ENCODE assay signal across 12 mouse cellular contexts in genomic region chr7:45396337-45396775, GRCm38 (mm10). TPM values are rescaled to one million over a fixed set of nuclear protein-coding genes. Genes with fewer than 3 reads are reported as not detected.
DNase-seq lines count a peak whose midpoint lies in the region; ATAC-seq and TF ChIP-seq lines count a peak whose summit lies in the region.
"Not testable (repeated sequence)": the region's sequence is repeated elsewhere in the genome, so short reads cannot be mapped to it uniquely, and the experiment has no call there.
"Had no signal": no experiment of that assay in that cellular context is flagged by ENCODE, and none has a peak within 500 bp of the region (broad histone marks: within the 10 kb centered on the region; RNA-seq: fewer than 3 reads in every experiment).

No protein-coding gene starts in this region.

- H3K9ac ChIP-seq in heart, embryonic 12.5 days; limb, embryonic 12.5 days (replicated peaks): not testable (repeated sequence)
- H3K9ac ChIP-seq in lung, embryonic 15.5 days: peak overlapping the region; percentile 47; the same call in 1 of the 2 replicates

- H3K4me1 ChIP-seq in G1E (ENCODE audit: insufficient read depth, low read depth, low read length): peaks cover 41% of the 10 kb centered on the region
- H3K4me1 ChIP-seq in embryonic fibroblast, embryonic 13.5 days (ENCODE audit: control insufficient read depth, insufficient read depth, low read length); testis, adult 2 months (ENCODE audit: control insufficient read depth, insufficient read depth, low read length): not testable (repeated sequence)
- peaks cover 17% of the 10 kb centered on the region for H3K4me1 ChIP-seq in heart, embryonic 12.5 days (replicated peaks)
- peaks cover 16% of the 10 kb centered on the region for H3K4me1 ChIP-seq in limb, embryonic 12.5 days (replicated peaks)
- peaks cover 20% of the 10 kb centered on the region for H3K4me1 ChIP-seq in lung, embryonic 15.5 days

- 3% methylated on average over 3 of the region's 3 CpGs for WGBS in heart, embryonic 12.5 days
- 8% methylated on average over 3 of the region's 3 CpGs for WGBS in limb, embryonic 12.5 days
- WGBS in lung, embryonic 15.5 days: 4% methylated on average over 3 of the region's 3 CpGs

- not testable (repeated sequence) for H3K27me3 ChIP-seq in G1E (ENCODE audit: insufficient read depth, low read length); heart, embryonic 12.5 days (replicated peaks); limb, embryonic 12.5 days; lung, embryonic 15.5 days; myocyte (ENCODE audit: control insufficient read depth, insufficient read depth, insufficient read length); testis, adult 2 months (ENCODE audit: control insufficient read depth, insufficient read depth, low read length)

- H3K79me2 ChIP-seq in myocyte (ENCODE audit: control insufficient read depth, insufficient read depth): peaks cover 39% of the 10 kb centered on the region

- H3K4me3 ChIP-seq in G1E (ENCODE audit: low read depth, low read length): peak overlapping the region; percentile 83; the same call in 1 of the 2 replicates
- H3K4me3 ChIP-seq in embryonic fibroblast, embryonic 13.5 days (ENCODE audit: insufficient read depth, low read length): peak overlapping the region; percentile 45
- peak overlapping the region; percentile 96 for H3K4me3 ChIP-seq in heart, embryonic 12.5 days
- H3K4me3 ChIP-seq in limb, embryonic 12.5 days (replicated peaks): peak overlapping the region; percentile 86
- peak overlapping the region; percentile 79 for H3K4me3 ChIP-seq in lung, embryonic 15.5 days
- peak overlapping the region; percentile 98 for H3K4me3 ChIP-seq in myocyte
- H3K4me3 ChIP-seq in testis, adult 2 months (ENCODE audit: control insufficient read depth, low read depth, low read length): peak overlapping the region; percentile 93

- TF ChIP-seq POLR2A in embryonic fibroblast, embryonic 13.5 days (IDR thresholded peaks at IDR 0.05; ENCODE audit: low read depth, low read length); myocyte (IDR thresholded peaks at IDR 0.05; ENCODE audit: insufficient read length, low read depth); testis, adult 2 months (IDR thresholded peaks at IDR 0.05; ENCODE audit: control insufficient read depth, low read depth, low read length): not testable (repeated sequence)

- peak overlapping the region; percentile 63; the same call in 1 of the 2 replicates for H3K27ac ChIP-seq in embryonic fibroblast, embryonic 13.5 days (ENCODE audit: insufficient read depth, low read length)
- peak overlapping the region; percentile 68; the same call in 1 of the 2 replicates for H3K27ac ChIP-seq in heart, embryonic 12.5 days (ENCODE audit: poor library complexity, severe bottlenecking)
- H3K27ac ChIP-seq in limb, embryonic 12.5 days: peak overlapping the region; percentile 81
- peak overlapping the region; percentile 83 for H3K27ac ChIP-seq in lung, embryonic 15.5 days
- H3K27ac ChIP-seq in testis, adult 2 months (ENCODE audit: control insufficient read depth, insufficient read depth, low read depth, low read length): peak overlapping the region; percentile 91

- ATAC-seq in G1E (ENCODE audit: extremely low read depth, insufficient number of reproducible peaks, low FRiP score, poor library complexity, severe bottlenecking); limb, embryonic 12.5 days (ENCODE audit: insufficient number of reproducible peaks, insufficient read depth, low FRiP score, low TSS enrichment, low read depth): not testable (repeated sequence)
- peak; percentile 46; the same call in 1 of the 2 replicates for ATAC-seq in heart, embryonic 12.5 days (ENCODE audit: insufficient number of reproducible peaks, low FRiP score)
- peak; percentile 39 for ATAC-seq in inflammation-experienced regulatory T-cells, adult 6 months
- ATAC-seq in lung, embryonic 15.5 days (ENCODE audit: borderline replicate concordance, extremely low read depth, low FRiP score, low TSS enrichment): peak; percentile 53; the same call in 1 of the 2 replicates

- not testable (repeated sequence) for H3K9me3 ChIP-seq in G1E (replicated peaks); heart, embryonic 12.5 days (replicated peaks); limb, embryonic 12.5 days; lung, embryonic 15.5 days

- TF ChIP-seq CTCF in G1E (IDR thresholded peaks at IDR 0.05; ENCODE audit: low read depth, low read length); embryonic fibroblast, embryonic 13.5 days (IDR thresholded peaks at IDR 0.05; ENCODE audit: borderline replicate concordance, insufficient read depth, low read length); testis, adult 2 months (IDR thresholded peaks at IDR 0.05; ENCODE audit: control insufficient read depth, insufficient read depth, insufficient replicate concordance, low read depth, low read length): not testable (repeated sequence)

- H3ac ChIP-seq in myocyte (ENCODE audit: control insufficient read depth, insufficient read length): not testable (repeated sequence)

- DNase-seq in G1E (ENCODE audit: low spot score): not testable (repeated sequence)

- H3K36me3 ChIP-seq in G1E (replicated peaks) (peaks cover 33% of the 10 kb centered on the region), myocyte (ENCODE audit: control insufficient read depth, insufficient read depth) (peaks cover 19% of the 10 kb centered on the region)
- H3K36me3 ChIP-seq in heart, embryonic 12.5 days: peaks cover 14% of the 10 kb centered on the region
- H3K36me3 ChIP-seq in limb, embryonic 12.5 days: peaks cover 26% of the 10 kb centered on the region
- peaks cover 20% of the 10 kb centered on the region for H3K36me3 ChIP-seq in lung, embryonic 15.5 days
- not testable (repeated sequence) for H3K36me3 ChIP-seq in testis, adult 2 months (ENCODE audit: control insufficient read depth, insufficient read depth, low read length)

- peak overlapping the region; percentile 94 for H3K4me2 ChIP-seq in heart, embryonic 12.5 days
- H3K4me2 ChIP-seq in limb, embryonic 12.5 days: peak overlapping the region; percentile 57
- H3K4me2 ChIP-seq in lung, embryonic 15.5 days: peak overlapping the region; percentile 70
- H3K4me2 ChIP-seq in myocyte (ENCODE audit: low read depth): peak overlapping the region; percentile 77

RNA-seq across cellular contexts. Expression of gene Snrnp70, which starts 0.8 kb away (rescaled TPM):
- total RNA-seq in G1E (2014; fragmentation: Nextera tagmentation) (154 and 174 TPM in 2 replicates), G1E (2017) (319 and 333 TPM in 2 replicates)
- polyA plus RNA-seq in G1E (2012) (754 and 1,054 TPM in 2 replicates), myocyte (2012; fragmentation: generic; extraction: Trizol) (189 TPM)
- polyA plus RNA-seq in embryonic fibroblast, embryonic 13.5 days (2011; ENCODE audit: insufficient read length, low read depth, missing spikeins): 407 and 463 TPM in 2 replicates
- 169 and 173 TPM in 2 replicates for polyA plus RNA-seq in heart, embryonic 12.5 days (2016; fragmentation: Nextera tagmentation; extraction: Ambion mirVana)
- 100 to 1,000 TPM in 1 of 3 experiments, 10 to 100 TPM in 2; 72.4 to 131 (median 77.7) TPM for polyA plus RNA-seq in inflammation-experienced regulatory T-cells, adult 6 months (2017; shearing (Covaris generic))
- polyA plus RNA-seq in limb, embryonic 12.5 days (2016; fragmentation: Nextera tagmentation; extraction: Ambion mirVana): 341 and 347 TPM in 2 replicates
- 224 and 229 TPM in 2 replicates for polyA plus RNA-seq in lung, embryonic 15.5 days (2015; fragmentation: Nextera tagmentation; extraction: Ambion mirVana)
- 180 and 202 TPM in 2 replicates for polyA plus RNA-seq in testis, adult 2 months (2012; rRNA removed)

RNA-seq across cellular contexts. Expression of gene Kcna7, which starts 9.1 kb away (rescaled TPM):
- total RNA-seq in G1E (2014; fragmentation: Nextera tagmentation): not detected in 2 replicates
- total RNA-seq in G1E (2017): 0.05 TPM in 1 of 2 replicates, not detected in the other
- polyA plus RNA-seq in G1E (2012): not detected in 2 replicates
- not detected in 2 replicates for polyA plus RNA-seq in embryonic fibroblast, embryonic 13.5 days (2011; ENCODE audit: insufficient read length, low read depth, missing spikeins)
- 0.41 and 0.52 TPM in 2 replicates for polyA plus RNA-seq in heart, embryonic 12.5 days (2016; fragmentation: Nextera tagmentation; extraction: Ambion mirVana)
- polyA plus RNA-seq in inflammation-experienced regulatory T-cells, adult 6 months (2017; shearing (Covaris generic)): not detected
- 0.13 and 0.18 TPM in 2 replicates for polyA plus RNA-seq in limb, embryonic 12.5 days (2016; fragmentation: Nextera tagmentation; extraction: Ambion mirVana)
- polyA plus RNA-seq in lung, embryonic 15.5 days (2015; fragmentation: Nextera tagmentation; extraction: Ambion mirVana): not detected in 2 replicates
- polyA plus RNA-seq in myocyte (2012; fragmentation: generic; extraction: Trizol): 0.65 TPM
- 0.99 and 1.1 TPM in 2 replicates for polyA plus RNA-seq in testis, adult 2 months (2012; rRNA removed)
- total RNA-seq: adrenal gland, adult 18-20 months; layer of hippocampus, postnatal 25 days; neutrophil, adult 5-6 weeks had no signal

RNA-seq across cellular contexts. Expression of gene Ntf5, which starts 17.1 kb away (rescaled TPM):
- not detected in 2 replicates for total RNA-seq in G1E (2014; fragmentation: Nextera tagmentation)
- total RNA-seq in G1E (2017): 0.23 and 0.60 TPM in 2 replicates
- 0.16 and 0.33 TPM in 2 replicates for polyA plus RNA-seq in G1E (2012)
- 0.79 and 1.0 TPM in 2 replicates for polyA plus RNA-seq in embryonic fibroblast, embryonic 13.5 days (2011; ENCODE audit: insufficient read length, low read depth, missing spikeins)
- polyA plus RNA-seq in heart, embryonic 12.5 days (2016; fragmentation: Nextera tagmentation; extraction: Ambion mirVana): 1.8 TPM in 2 replicates
- polyA plus RNA-seq in inflammation-experienced regulatory T-cells, adult 6 months (2017; shearing (Covaris generic)): under 1 TPM in 2 of 3 experiments, not detected in 1; 0.31 to 0.34 TPM
- 3.9 and 5.6 TPM in 2 replicates for polyA plus RNA-seq in limb, embryonic 12.5 days (2016; fragmentation: Nextera tagmentation; extraction: Ambion mirVana)
- 3.5 TPM in 2 replicates for polyA plus RNA-seq in lung, embryonic 15.5 days (2015; fragmentation: Nextera tagmentation; extraction: Ambion mirVana)
- polyA plus RNA-seq in myocyte (2012; fragmentation: generic; extraction: Trizol): 1.9 TPM
- 0.19 and 0.25 TPM in 2 replicates for polyA plus RNA-seq in testis, adult 2 months (2012; rRNA removed)
- total RNA-seq: neutrophil, adult 5-6 weeks had no signal

RNA-seq across cellular contexts. Expression of gene Lhb, which starts 24.3 kb away (rescaled TPM):
- not detected in 2 replicates for total RNA-seq in G1E (2014; fragmentation: Nextera tagmentation)
- total RNA-seq in G1E (2017): not detected in 2 replicates
- not detected in 2 replicates for polyA plus RNA-seq in G1E (2012)
- not detected in 2 replicates for polyA plus RNA-seq in embryonic fibroblast, embryonic 13.5 days (2011; ENCODE audit: insufficient read length, low read depth, missing spikeins)
- not detected in 2 replicates for polyA plus RNA-seq in heart, embryonic 12.5 days (2016; fragmentation: Nextera tagmentation; extraction: Ambion mirVana)
- polyA plus RNA-seq in inflammation-experienced regulatory T-cells, adult 6 months (2017; shearing (Covaris generic)): not detected
- polyA plus RNA-seq in limb, embryonic 12.5 days (2016; fragmentation: Nextera tagmentation; extraction: Ambion mirVana): 0.33 TPM in 1 of 2 replicates, not detected in the other
- 0.25 and 0.70 TPM in 2 replicates for polyA plus RNA-seq in lung, embryonic 15.5 days (2015; fragmentation: Nextera tagmentation; extraction: Ambion mirVana)
- polyA plus RNA-seq in myocyte (2012; fragmentation: generic; extraction: Trizol): 0.07 TPM
- 32.8 and 38.1 TPM in 2 replicates for polyA plus RNA-seq in testis, adult 2 months (2012; rRNA removed)
- total RNA-seq: adrenal gland, adult 18-20 months; heart, adult 18-20 months; neutrophil, adult 5-6 weeks had no signal

RNA-seq across cellular contexts. Expression of gene Lin7b, which starts 26.0 kb away (rescaled TPM):
- total RNA-seq in G1E (2014; fragmentation: Nextera tagmentation): not detected in 2 replicates
- total RNA-seq in G1E (2017): 2.0 and 3.8 TPM in 2 replicates
- 0.86 and 1.1 TPM in 2 replicates for polyA plus RNA-seq in G1E (2012)
- polyA plus RNA-seq in embryonic fibroblast, embryonic 13.5 days (2011; ENCODE audit: insufficient read length, low read depth, missing spikeins): 2.3 TPM in 1 of 2 replicates, not detected in the other
- polyA plus RNA-seq in heart, embryonic 12.5 days (2016; fragmentation: Nextera tagmentation; extraction: Ambion mirVana): 0.82 and 1.1 TPM in 2 replicates
- not detected for polyA plus RNA-seq in inflammation-experienced regulatory T-cells, adult 6 months (2017; shearing (Covaris generic))
- 1.4 and 1.8 TPM in 2 replicates for polyA plus RNA-seq in limb, embryonic 12.5 days (2016; fragmentation: Nextera tagmentation; extraction: Ambion mirVana)
- 0.60 and 0.92 TPM in 2 replicates for polyA plus RNA-seq in lung, embryonic 15.5 days (2015; fragmentation: Nextera tagmentation; extraction: Ambion mirVana)
- polyA plus RNA-seq in myocyte (2012; fragmentation: generic; extraction: Trizol): 2.4 TPM
- polyA plus RNA-seq in testis, adult 2 months (2012; rRNA removed): 5.7 and 7.3 TPM in 2 replicates

Comparison
In these comparisons a context has a peak if more than half of its experiments do, and no peak if none do; other contexts are left out.
1. H3K4me3 ChIP-seq: peak in every context shown above with its lines; median percentile 98 in myocyte; 96 in heart, embryonic 12.5 days; 93 in testis, adult 2 months; 86 in limb, embryonic 12.5 days; 83 in G1E; 79 in lung, embryonic 15.5 days; 45 in embryonic fibroblast, embryonic 13.5 days.